Mouse (Mus musculus): Measurements from ENCODE around the gene Stim2. TPM values are rescaled to one million over a fixed set of nuclear protein-coding genes. Genes with fewer than 3 reads are reported as not detected.

Stim2 gene
- 13.6 and 15.0 TPM in 2 replicates for polyA plus RNA-seq (2016; fragmentation: Nextera tagmentation; extraction: Ambion mirVana)

- peak; percentile 90 for DNase-seq (ENCODE audit: extremely low spot score, low spot score)
- Histone ChIP-seq H3K27ac (peak within 1 kb of the TSS; percentile 96), H3K9me3 (no peaks in the 10 kb centered on the region), H3K4me1 (peaks cover 40% of the 10 kb centered on the region), H3K4me3 (peak within 1 kb of the TSS; percentile 92), H3K36me3 (replicated peaks) (no peaks in the 10 kb centered on the region), H3K27me3 (ENCODE audit: poor library complexity, severe bottlenecking) (peaks cover 30% of the 10 kb centered on the region)
- WGBS, result under 1% methylated on average over 44 of the region's 71 CpGs
These were observed at the start of gene Stim2 for GRCm38 (mm10) chr5:53998146-53998742. Stim2 (plus strand) TSS chr5:53998499.

DNA sequence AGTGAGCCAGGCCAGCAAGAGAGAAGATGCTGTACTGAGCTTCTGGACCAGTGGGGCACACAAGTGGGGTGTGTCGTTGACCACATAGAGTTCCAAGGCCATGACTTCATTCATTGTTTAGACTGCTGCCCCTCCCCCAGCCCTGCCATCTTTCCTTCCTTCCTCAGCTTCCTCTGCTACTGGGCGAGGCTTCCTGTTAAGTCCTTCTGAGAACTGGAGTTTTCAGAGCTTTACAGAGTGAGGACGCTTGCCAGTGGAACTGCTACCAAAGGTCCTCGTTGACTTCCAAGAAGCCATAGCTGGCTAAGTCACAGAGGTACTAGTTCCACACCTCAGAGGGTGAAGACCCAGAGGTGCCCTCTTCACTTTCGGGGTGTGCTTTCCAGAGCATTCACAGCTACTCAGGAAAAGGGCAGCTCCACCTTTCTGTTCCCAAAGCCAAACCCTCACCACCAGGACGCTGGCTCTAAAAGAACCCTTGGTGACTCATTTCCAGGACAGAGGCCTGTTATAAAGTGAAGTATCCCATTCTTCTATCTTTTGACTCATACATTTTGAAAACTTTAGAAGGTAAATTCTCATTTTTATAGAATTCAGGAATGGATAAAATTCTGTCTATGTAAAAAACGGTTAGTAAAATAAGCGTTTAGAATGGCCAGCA is 49.6 kb upstream of the Stim2 start:
- H3K4me3 ChIP-seq, result no peak overlapping the region
- H3K9me3 ChIP-seq, result no peaks in the 10 kb centered on the region
- no peaks in the 10 kb centered on the region for H3K36me3 ChIP-seq (replicated peaks)
- no peak overlapping the region for H3K27ac ChIP-seq
- DNase-seq (ENCODE audit: extremely low spot score, low spot score), result no peak
- peaks cover 5% of the 10 kb centered on the region; the same call in 1 of the 2 replicates for H3K4me1 ChIP-seq
- WGBS, result 86% methylated on average over 8 of the region's 8 CpGs
- no peaks in the 10 kb centered on the region for H3K27me3 ChIP-seq (ENCODE audit: poor library complexity, severe bottlenecking)

- H3K27me3 ChIP-seq (ENCODE audit: poor library complexity, severe bottlenecking), result no peaks in the 10 kb centered on the region
- no peaks in the 10 kb centered on the region for H3K36me3 ChIP-seq (replicated peaks)
- peaks cover 5% of the 10 kb centered on the region; the same call in 1 of the 2 replicates for H3K4me1 ChIP-seq
- DNase-seq (ENCODE audit: extremely low spot score, low spot score), result no peak
- H3K27ac ChIP-seq, result 0 out of 2 replicates have a peak overlapping the region, but pooled peaks have one; percentile 20
- no peak overlapping the region for H3K4me3 ChIP-seq
- WGBS, result 77% methylated on average over 7 of the region's 7 CpGs
- no peaks in the 10 kb centered on the region for H3K9me3 ChIP-seq
These were observed 48.1 kb upstream of the Stim2 start for GRCm38 (mm10) chr5:53950189-53950588.

- Histone ChIP-seq H3K9me3 (no peaks in the 10 kb centered on the region), H3K36me3 (replicated peaks) (no peaks in the 10 kb centered on the region), H3K27ac (no peak overlapping the region), H3K4me1 (peaks cover 5% of the 10 kb centered on the region; the same call in 1 of the 2 replicates), H3K4me3 (no peak overlapping the region), H3K27me3 (ENCODE audit: poor library complexity, severe bottlenecking) (no peaks in the 10 kb centered on the region)
- no peak for DNase-seq (ENCODE audit: extremely low spot score, low spot score)
These were observed 45.1 kb upstream of the Stim2 start for GRCm38 (mm10) chr5:53953216-53953615.

DNA sequence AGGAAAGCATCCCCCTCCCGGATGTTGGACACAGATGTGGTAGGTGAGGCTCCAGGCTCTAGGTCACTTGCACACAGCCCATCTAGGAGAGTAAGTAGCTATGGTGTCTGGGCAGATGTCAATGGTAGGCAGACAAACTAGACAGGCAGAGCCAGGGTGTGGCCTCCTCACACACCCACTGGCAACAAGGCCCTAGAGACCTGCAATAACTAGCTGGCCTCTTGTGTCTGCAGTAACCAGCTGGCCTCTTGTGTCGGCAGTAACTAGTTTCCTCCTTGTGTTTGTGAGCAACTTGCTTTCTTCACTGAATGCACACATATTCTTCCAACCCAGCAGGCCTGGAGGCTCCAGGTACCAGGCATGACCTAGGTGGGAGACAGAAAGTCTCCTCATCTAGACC is 44.5 kb upstream of the Stim2 start:
- DNase-seq (ENCODE audit: extremely low spot score, low spot score), result no peak
- Histone ChIP-seq H3K36me3 (replicated peaks) (no peaks in the 10 kb centered on the region), H3K4me3 (no peak overlapping the region), H3K4me1 (peaks cover 5% of the 10 kb centered on the region; the same call in 1 of the 2 replicates), H3K27ac (no peak overlapping the region), H3K27me3 (ENCODE audit: poor library complexity, severe bottlenecking) (no peaks in the 10 kb centered on the region), H3K9me3 (no peaks in the 10 kb centered on the region)
- 85% methylated on average over 2 of the region's 2 CpGs for WGBS

- H3K4me3 ChIP-seq, result no peak overlapping the region
- H3K27ac ChIP-seq, result no peak overlapping the region
- H3K27me3 ChIP-seq (ENCODE audit: poor library complexity, severe bottlenecking), result no peaks in the 10 kb centered on the region
- no peaks in the 10 kb centered on the region for H3K9me3 ChIP-seq
- 90% methylated on average over 2 of the region's 2 CpGs for WGBS
- no peak for DNase-seq (ENCODE audit: extremely low spot score, low spot score)
- H3K4me1 ChIP-seq, result no peaks in the 10 kb centered on the region
- no peaks in the 10 kb centered on the region for H3K36me3 ChIP-seq (replicated peaks)
These were observed 42.3 kb upstream of the Stim2 start for GRCm38 (mm10) chr5:53955966-53956365.

DNA sequence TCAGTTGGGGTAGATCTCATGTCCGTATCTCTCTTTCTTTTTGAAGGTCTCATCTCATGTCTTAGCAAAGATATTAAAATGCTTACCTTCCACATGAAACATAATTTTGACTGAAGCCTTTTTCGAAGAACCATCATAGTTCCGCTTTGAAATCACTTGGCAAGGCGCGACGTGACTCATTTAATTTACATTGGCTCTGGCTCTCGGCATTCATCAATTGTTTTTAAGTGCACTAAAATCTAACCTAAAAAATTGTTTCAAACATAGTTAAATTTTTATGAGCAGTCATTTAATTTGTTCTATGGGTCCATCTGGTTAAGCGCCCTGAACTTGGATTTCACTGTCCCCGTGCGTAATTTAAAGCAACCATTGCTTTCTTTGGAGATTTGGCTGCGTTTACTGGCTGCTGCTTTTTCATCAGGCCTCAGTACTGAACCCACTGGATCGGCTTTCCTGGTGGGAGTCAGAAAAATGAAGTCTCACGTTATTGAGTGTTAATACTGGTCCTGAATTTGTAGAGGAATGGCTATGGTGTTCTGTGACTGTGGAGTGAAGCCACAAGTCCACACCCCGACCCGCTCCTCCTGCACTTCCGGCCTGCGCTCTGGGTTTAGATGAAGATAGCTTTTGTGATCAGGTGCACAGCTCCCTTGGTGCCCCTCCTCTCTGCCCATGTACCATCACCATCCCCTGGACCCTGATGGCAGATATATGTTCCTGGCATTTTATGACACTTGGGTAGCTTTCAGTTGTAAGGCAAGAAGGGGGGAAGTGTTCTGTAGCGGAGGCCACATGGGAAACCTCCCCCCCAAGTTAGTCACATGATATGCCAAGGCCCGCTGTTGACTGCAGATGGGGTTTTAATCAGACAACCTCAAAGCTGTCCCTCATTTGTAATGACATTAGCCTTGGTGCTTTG is 41.6 kb upstream of the Stim2 start:
- WGBS, result 91% methylated on average over 19 of the region's 19 CpGs

DNA sequence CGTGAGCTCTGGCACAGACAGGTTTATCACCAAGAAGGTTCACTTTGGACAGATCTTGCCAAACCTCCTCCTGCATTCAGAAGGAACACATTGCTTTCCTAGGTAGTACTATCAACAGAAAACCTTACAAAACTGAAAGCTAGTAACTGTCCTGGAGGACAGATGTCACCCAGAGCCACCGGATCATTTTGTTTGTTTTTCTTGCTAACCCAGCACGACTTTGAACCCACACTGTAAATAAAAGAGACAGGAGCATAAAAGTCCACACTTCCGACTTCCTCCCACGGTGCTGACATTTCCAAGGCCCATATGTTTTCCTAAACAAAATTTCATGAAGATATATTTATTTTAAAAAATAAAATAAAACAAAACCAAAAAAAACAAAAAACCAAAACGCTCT is 41.0 kb upstream of the Stim2 start:
- no peak for DNase-seq (ENCODE audit: extremely low spot score, low spot score)
- no peak overlapping the region for H3K4me3 ChIP-seq
- H3K27ac ChIP-seq, result no peak overlapping the region
- no peaks in the 10 kb centered on the region for H3K27me3 ChIP-seq (ENCODE audit: poor library complexity, severe bottlenecking)
- H3K9me3 ChIP-seq, result no peaks in the 10 kb centered on the region
- WGBS, result 82% methylated on average over 6 of the region's 6 CpGs
- no peaks in the 10 kb centered on the region for H3K4me1 ChIP-seq
- no peaks in the 10 kb centered on the region for H3K36me3 ChIP-seq (replicated peaks)

More for the DNA sequence above, 41.6 kb upstream of the Stim2 start:
- H3K27ac ChIP-seq, result no peak overlapping the region
- H3K27me3 ChIP-seq (ENCODE audit: poor library complexity, severe bottlenecking), result no peaks in the 10 kb centered on the region
- H3K36me3 ChIP-seq (replicated peaks), result no peaks in the 10 kb centered on the region
- H3K4me3 ChIP-seq, result no peak overlapping the region
- H3K4me1 ChIP-seq, result no peaks in the 10 kb centered on the region
- no peak for DNase-seq (ENCODE audit: extremely low spot score, low spot score)
- H3K9me3 ChIP-seq, result no peaks in the 10 kb centered on the region

GRCm38 (mm10) chr5:53961229-53961628 is 37.1 kb upstream of the Stim2 start:
- H3K27ac ChIP-seq, result no peak overlapping the region

GRCm38 (mm10) chr5:53961830-53962515 is 36.3 kb upstream of the Stim2 start:
- no peaks in the 10 kb centered on the region for H3K9me3 ChIP-seq
- no peaks in the 10 kb centered on the region for H3K4me1 ChIP-seq
- no peaks in the 10 kb centered on the region for H3K36me3 ChIP-seq (replicated peaks)
- H3K27ac ChIP-seq, result no peak overlapping the region
- no peaks in the 10 kb centered on the region for H3K27me3 ChIP-seq (ENCODE audit: poor library complexity, severe bottlenecking)
- H3K4me3 ChIP-seq, result no peak overlapping the region
- WGBS, result 90% methylated on average over 12 of the region's 12 CpGs
- DNase-seq (ENCODE audit: extremely low spot score, low spot score), result no peak

More at GRCm38 (mm10) chr5:53961229-53961628, 37.1 kb upstream of the Stim2 start:
- Histone ChIP-seq H3K36me3 (replicated peaks) (no peaks in the 10 kb centered on the region), H3K9me3 (no peaks in the 10 kb centered on the region), H3K27me3 (ENCODE audit: poor library complexity, severe bottlenecking) (no peaks in the 10 kb centered on the region), H3K4me1 (no peaks in the 10 kb centered on the region), H3K4me3 (no peak overlapping the region)
- no peak for DNase-seq (ENCODE audit: extremely low spot score, low spot score)
- WGBS, result 81% methylated on average over 5 of the region's 5 CpGs

DNA sequence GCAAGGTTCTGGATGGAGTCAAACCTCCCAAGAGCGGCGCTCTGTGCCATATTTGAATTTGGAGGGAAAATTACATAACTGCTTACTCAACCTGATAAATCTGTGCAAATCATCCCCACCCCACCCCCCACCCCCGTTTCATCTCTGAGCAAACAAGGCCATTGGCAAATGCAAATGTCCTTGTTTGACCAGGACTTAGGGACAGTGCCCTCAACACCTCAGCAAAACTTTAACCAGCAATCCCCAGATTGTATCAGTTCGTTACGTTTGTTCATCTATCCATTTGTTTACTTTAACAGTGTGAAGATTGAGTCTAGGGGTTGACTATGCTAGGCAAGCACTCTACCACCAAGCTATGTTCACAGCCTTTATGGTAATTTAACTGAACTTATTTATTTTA is 32.6 kb upstream of the Stim2 start:
- Histone ChIP-seq H3K27me3 (ENCODE audit: poor library complexity, severe bottlenecking) (no peaks in the 10 kb centered on the region), H3K27ac (no peak overlapping the region), H3K9me3 (no peaks in the 10 kb centered on the region), H3K4me3 (no peak overlapping the region), H3K4me1 (no peaks in the 10 kb centered on the region), H3K36me3 (replicated peaks) (no peaks in the 10 kb centered on the region)
- WGBS, result 89% methylated on average over 5 of the region's 5 CpGs
- DNase-seq (ENCODE audit: extremely low spot score, low spot score), result no peak

DNA sequence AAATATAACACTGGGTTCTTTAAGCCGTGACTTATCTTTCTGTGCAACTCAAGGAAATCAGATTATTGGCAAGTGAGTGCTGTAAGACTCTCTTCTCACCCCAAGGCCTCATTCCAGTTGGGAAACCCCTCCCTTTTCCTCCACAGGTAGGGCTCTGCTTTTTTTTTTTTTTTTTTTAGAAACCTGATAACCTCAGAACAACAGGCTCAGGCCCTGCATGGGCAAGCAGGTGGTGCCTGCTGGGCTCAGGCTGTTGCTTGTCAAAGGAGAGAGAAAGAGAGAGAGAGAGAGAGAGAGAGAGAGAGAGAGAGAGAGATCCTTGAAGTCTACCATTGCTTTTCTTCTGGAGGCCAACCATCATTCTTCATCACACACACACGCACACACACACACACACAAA is 30.7 kb upstream of the Stim2 start:
- no peaks in the 10 kb centered on the region for H3K27me3 ChIP-seq (ENCODE audit: poor library complexity, severe bottlenecking)
- no peak overlapping the region for H3K27ac ChIP-seq
- H3K4me3 ChIP-seq, result no peak overlapping the region
- 88% methylated on average over 2 of the region's 2 CpGs for WGBS
- H3K9me3 ChIP-seq, result no peaks in the 10 kb centered on the region
- no peaks in the 10 kb centered on the region for H3K36me3 ChIP-seq (replicated peaks)
- DNase-seq (ENCODE audit: extremely low spot score, low spot score), result no peak
- H3K4me1 ChIP-seq, result no peaks in the 10 kb centered on the region

All from forebrain, embryonic 10.5 days (tissue).